Mouse (Mus musculus) megakaryocyte, embryonic 14.5 days (primary cell): Measurements from ENCODE around the gene Pck2. TPM values are rescaled to one million over a fixed set of nuclear protein-coding genes. Genes with fewer than 3 reads are reported as not detected.

Source experiments
- H3K27me3 ChIP-seq: replicated peaks from 2 replicates; pipeline ENCODE3; 2012; ENCODE audit warnings: inconsistent platforms
- H3K36me3 ChIP-seq: replicated peaks from 2 replicates; pipeline ENCODE3; 2012; ENCODE audit warnings: low read length, inconsistent platforms, mixed read lengths
- H3K4me1 ChIP-seq: 2 replicates; pipeline ENCODE4 v1.6.1; 2012; ENCODE audit warnings: inconsistent platforms
- H3K4me3 ChIP-seq: replicated peaks from 2 replicates; pipeline ENCODE3; 2012; ENCODE audit warnings: moderate library complexity, mild to moderate bottlenecking, inconsistent platforms
- H3K9me3 ChIP-seq: 2 replicates; pipeline ENCODE4 v1.6.1; 2012; ENCODE audit warnings: inconsistent platforms
- FLI1 ChIP-seq: IDR thresholded peaks from 2 replicates; pipeline ENCODE4 v1.6.1; 2012; ENCODE audit warnings: low read length, inconsistent platforms, mixed read lengths
- GATA1 ChIP-seq: IDR thresholded peaks from 3 replicates; pipeline ENCODE4 v1.6.1; 2012; ENCODE audit warnings: mixed read lengths, low read length, inconsistent platforms, borderline replicate concordance
- polyA plus RNA-seq: library from polyadenylated mRNA; stranded (reverse); fragments of >175 nt; gene quantifications from 2 replicates; pipeline ENCODE4 v1.2.3, GENCODE M21; 2012; ENCODE audit warnings: low replicate concordance; ENCODE audit not compliant: insufficient read depth

The Pck2 gene
- polyA plus RNA-seq, 1 experiment = 50.7 TPM

DNA sequence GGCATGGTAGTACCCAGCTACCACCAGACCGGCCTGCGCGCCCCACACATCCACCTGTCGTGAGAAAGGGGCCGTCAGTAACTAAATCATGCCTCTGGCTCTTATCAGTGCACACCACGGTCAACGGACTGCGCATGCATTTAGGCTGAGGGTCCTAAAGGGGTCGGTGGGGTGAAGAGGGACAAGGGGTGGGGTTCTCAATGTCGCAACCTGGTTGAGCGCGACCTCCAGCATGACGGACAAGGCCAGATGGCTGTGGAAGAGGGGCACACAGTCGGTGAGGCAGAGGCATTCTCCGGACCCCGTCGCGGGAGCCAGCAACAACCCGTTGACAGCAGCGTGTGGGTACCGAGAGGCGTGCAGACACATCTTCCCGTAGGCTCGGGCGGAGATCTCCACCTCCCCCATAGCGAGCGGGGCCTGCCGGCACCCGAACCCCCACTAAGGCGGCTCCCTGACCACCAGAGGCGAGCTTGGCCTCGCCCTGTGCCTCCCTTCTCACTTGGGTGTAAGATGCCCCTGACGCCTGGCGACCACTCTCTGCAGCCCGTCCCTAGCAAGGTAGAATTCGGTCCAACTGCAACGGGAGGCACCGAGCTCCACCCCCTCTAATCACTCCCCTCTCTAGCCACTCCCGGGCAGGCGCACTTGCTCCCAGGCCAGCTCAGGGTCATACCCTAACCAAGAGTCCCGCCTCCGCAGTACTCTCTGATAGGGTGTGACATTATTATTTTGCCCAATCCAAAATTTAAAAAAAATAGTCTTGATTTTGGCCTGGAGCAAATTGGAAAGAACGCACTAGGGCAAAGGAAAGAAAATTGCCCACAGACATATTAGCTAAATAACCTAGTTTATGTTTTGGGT is 44.9 kb downstream of the Pck2 start, which contains the start of gene Emc9:
TSS of gene Emc9 (minus strand) at position 601 of the 864 bp plus-strand sequence.
- Histone ChIP-seq H3K27me3 (no peaks in the 10 kb centered on the region), H3K4me1 (peaks cover 53% of the 10 kb centered on the region), H3K36me3 (peaks cover 53% of the 10 kb centered on the region), H3K9me3 (no peaks in the 10 kb centered on the region), H3K4me3 (peak within 1 kb of the TSS; percentile 95)
- no peak for TF ChIP-seq GATA1
- TF ChIP-seq FLI1 = no peak

GRCm38 (mm10) chr14:55585566-55585960 is 45.5 kb downstream of the Pck2 start:
- Histone ChIP-seq H3K36me3 (peaks cover 46% of the 10 kb centered on the region), H3K9me3 (no peaks in the 10 kb centered on the region), H3K4me3 (peak overlapping the region; percentile 95), H3K4me1 (peaks cover 52% of the 10 kb centered on the region), H3K27me3 (no peaks in the 10 kb centered on the region)
- TF ChIP-seq FLI1 (no peak), GATA1 (no peak)

- no peaks in the 10 kb centered on the region for H3K27me3 ChIP-seq
Measured at GRCm38 (mm10) chr14:55586149-55586548, 46.1 kb downstream of the Pck2 start.

GRCm38 (mm10) chr14:55589271-55589670 is 49.2 kb downstream of the Pck2 start:
- H3K36me3 ChIP-seq = peaks cover 35% of the 10 kb centered on the region
- no peaks in the 10 kb centered on the region for H3K9me3 ChIP-seq
- TF ChIP-seq FLI1 = no peak
- TF ChIP-seq GATA1 = no peak
- H3K4me1 ChIP-seq = peaks cover 70% of the 10 kb centered on the region
- peak overlapping the region; percentile 64 for H3K4me3 ChIP-seq
- no peaks in the 10 kb centered on the region for H3K27me3 ChIP-seq

More at GRCm38 (mm10) chr14:55586149-55586548, 46.1 kb downstream of the Pck2 start:
- Histone ChIP-seq H3K4me1 (peaks cover 48% of the 10 kb centered on the region), H3K4me3 (peak overlapping the region; percentile 57), H3K36me3 (peaks cover 40% of the 10 kb centered on the region), H3K9me3 (no peaks in the 10 kb centered on the region)
- TF ChIP-seq FLI1 (no peak), GATA1 (no peak)

DNA sequence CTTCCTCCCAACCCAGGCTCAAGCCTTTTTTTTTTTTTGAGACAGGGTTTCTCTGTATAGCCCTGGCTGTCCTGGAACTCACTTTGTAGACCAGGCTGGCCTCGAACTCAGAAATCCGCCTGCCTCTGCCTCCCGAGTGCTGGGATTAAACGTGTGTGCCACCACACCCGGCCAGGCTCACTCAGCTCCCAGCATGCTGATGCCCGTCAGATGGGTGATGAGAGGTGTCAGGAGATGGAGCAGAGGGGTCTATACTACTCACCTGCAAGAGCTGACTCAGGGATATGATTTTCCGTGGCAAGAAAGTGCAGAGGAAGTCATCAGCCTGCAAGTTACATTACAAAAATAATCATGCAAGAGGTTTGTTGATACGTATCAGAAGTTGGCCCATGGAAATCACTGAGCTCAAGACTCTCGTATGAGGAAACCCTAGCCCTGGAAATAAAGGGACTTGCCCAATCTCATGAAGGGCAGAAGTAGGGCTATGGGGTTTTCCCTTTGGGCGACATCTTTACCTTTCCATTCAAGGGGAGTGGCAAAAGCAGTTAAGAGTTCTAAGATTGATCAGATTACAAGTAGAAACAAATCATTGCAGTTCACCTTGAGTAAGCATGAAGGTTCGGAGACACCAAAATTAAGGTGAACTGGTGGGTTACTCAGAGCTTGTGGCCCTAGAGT is 49.8 kb downstream of the Pck2 start:
- Histone ChIP-seq H3K4me3 (peak overlapping the region; percentile 96), H3K27me3 (no peaks in the 10 kb centered on the region), H3K36me3 (peaks cover 41% of the 10 kb centered on the region), H3K4me1 (peaks cover 68% of the 10 kb centered on the region), H3K9me3 (no peaks in the 10 kb centered on the region)
- TF ChIP-seq FLI1 = no peak
- no peak for TF ChIP-seq GATA1

DNA sequence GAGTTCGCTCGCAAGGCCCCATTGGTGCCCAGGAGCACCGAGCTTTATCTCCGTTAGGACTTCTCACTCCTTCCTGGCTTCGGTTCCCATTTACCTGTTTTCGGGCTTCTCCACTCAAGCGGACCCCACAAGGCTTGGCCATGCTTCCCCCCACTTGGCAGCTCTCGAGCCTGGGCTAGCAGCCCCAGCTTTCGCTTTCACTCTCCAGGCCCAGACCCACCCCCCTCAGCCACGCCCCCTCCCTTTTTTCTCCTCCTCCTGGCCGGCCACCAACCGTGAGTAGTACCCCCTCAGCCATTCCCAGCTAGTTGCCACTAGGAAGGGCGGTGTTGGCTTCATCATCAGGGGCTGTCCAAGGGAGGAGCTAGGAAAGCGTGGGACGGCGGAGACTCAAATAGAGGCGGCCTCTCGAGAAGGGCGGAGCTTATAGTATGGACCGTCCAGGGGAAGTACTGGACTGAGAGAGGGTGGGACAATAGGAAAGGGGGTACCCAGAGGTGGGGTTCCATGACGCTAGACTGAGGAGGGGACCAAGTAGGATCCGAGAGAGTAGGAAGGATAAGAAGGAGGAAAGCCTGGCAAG is 50.8 kb downstream of the Pck2 start, which contains the start of gene Psme2:
TSS of gene Psme2 (minus strand) at position 366 of the 583 bp plus-strand sequence.
- H3K27me3 ChIP-seq = no peaks in the 10 kb centered on the region
- H3K9me3 ChIP-seq = no peaks in the 10 kb centered on the region
- peaks cover 50% of the 10 kb centered on the region for H3K36me3 ChIP-seq
- H3K4me1 ChIP-seq = peaks cover 68% of the 10 kb centered on the region
- no peak for TF ChIP-seq FLI1
- TF ChIP-seq GATA1 = no peak
- peak within 1 kb of the TSS; percentile 96 for H3K4me3 ChIP-seq

DNA sequence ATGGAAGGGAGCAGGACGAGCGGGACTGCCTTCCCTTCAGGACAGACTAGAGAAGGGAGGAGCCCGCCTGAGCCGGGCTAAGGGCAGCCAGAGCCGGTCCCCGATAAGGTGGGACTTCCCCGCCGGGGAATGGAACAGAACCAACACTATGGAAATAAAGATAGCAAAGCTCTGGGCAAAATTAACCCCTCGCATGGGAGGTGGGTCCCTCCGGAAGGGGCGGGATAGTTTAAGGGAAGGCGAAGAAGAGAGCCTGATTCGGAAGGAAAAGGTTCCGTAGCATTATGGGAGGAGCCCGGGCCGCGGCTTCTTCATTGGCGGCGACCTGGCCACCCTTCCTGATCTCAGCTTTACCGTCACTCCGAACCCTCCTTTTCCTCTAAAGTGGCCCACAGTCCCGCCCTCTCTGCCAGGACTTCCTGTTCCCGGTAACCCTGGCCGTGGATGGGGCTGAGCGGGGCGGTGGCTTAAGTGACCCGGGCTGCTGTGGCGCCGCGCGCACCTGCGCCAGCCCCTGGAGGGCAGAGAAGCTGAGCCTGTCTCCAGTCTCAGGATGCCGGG is 51.3 kb downstream of the Pck2 start, which contains the start of gene Rnf31:
TSS of gene Rnf31 (plus strand) at position 378 of the 561 bp plus-strand sequence.
- H3K27me3 ChIP-seq = no peaks in the 10 kb centered on the region
- no peaks in the 10 kb centered on the region for H3K9me3 ChIP-seq
- peak within 1 kb of the TSS; percentile 96 for H3K4me3 ChIP-seq
- TF ChIP-seq FLI1 (no peak), GATA1 (no peak)
- H3K4me1 ChIP-seq = peaks cover 68% of the 10 kb centered on the region
- peaks cover 56% of the 10 kb centered on the region for H3K36me3 ChIP-seq

DNA sequence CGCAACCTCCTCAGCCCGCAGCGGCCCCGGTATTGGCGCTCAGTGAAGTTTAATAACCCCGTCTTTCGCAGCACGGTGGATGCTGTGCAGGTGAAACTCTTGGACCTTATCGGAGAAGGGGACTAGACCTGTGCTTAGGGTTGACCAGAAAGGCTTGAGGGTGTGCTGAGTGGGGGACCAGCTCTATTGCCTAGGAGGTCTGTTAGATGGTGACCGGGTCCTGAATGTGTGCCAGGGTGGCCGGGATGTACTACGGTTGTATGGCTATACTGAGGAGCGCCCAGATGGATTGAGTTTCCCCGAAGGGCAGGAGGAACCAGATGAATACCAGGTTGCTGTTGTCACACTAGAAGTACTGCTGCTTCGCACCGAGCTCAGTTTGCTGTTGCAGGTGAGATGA is 52.2 kb downstream of the Pck2 start:
- no peaks in the 10 kb centered on the region for H3K9me3 ChIP-seq
- H3K4me1 ChIP-seq = peaks cover 71% of the 10 kb centered on the region
- peak overlapping the region; percentile 96 for H3K4me3 ChIP-seq
- TF ChIP-seq GATA1 = no peak
- no peak for TF ChIP-seq FLI1
- H3K27me3 ChIP-seq = no peaks in the 10 kb centered on the region
- H3K36me3 ChIP-seq = peaks cover 61% of the 10 kb centered on the region

- no peak for TF ChIP-seq GATA1
- TF ChIP-seq FLI1 = no peak
- H3K4me1 ChIP-seq = peaks cover 58% of the 10 kb centered on the region
- no peaks in the 10 kb centered on the region for H3K9me3 ChIP-seq
- no peaks in the 10 kb centered on the region for H3K27me3 ChIP-seq
- H3K36me3 ChIP-seq = peaks cover 78% of the 10 kb centered on the region
- H3K4me3 ChIP-seq = no peak overlapping the region
Measured at GRCm38 (mm10) chr14:55596036-55596690, 56.1 kb downstream of the Pck2 start.
